ENCODE assay signal across 29 mouse cellular contexts in genomic region chr1:65217972-65218371, GRCm38 (mm10).
"Had no signal": no experiment of that assay in that cellular context is flagged by ENCODE, and none has a peak within 500 bp of the region (broad histone marks: within the 10 kb centered on the region; RNA-seq: fewer than 3 reads in every experiment).

No protein-coding gene starts in this region.

- H3K4me2 ChIP-seq: heart, embryonic 11.5 days; heart, embryonic 12.5 days; heart, embryonic 13.5 days; heart, embryonic 15.5 days; hindbrain, embryonic 12.5 days; hindbrain, embryonic 13.5 days; hindbrain, embryonic 14.5 days; hindbrain, embryonic 15.5 days; intestine, embryonic 15.5 days; kidney, embryonic 15.5 days had no signal

- H3K4me3 ChIP-seq: heart, embryonic 10.5 days; heart, embryonic 12.5 days; heart, embryonic 13.5 days; heart, embryonic 15.5 days; hindbrain, embryonic 10.5 days; hindbrain, embryonic 12.5 days; hindbrain, embryonic 13.5 days; hindbrain, embryonic 15.5 days; intestine, embryonic 15.5 days; kidney, embryonic 15.5 days; layer of hippocampus, adult 2 months; left cerebral cortex, adult 2 months had no signal

- H3K27me3 ChIP-seq: heart, embryonic 12.5 days; heart, embryonic 13.5 days; heart, embryonic 15.5 days; hindbrain, embryonic 12.5 days; hindbrain, embryonic 13.5 days; hindbrain, embryonic 15.5 days; intestine, embryonic 15.5 days; kidney, embryonic 15.5 days had no signal

- DNase-seq: heart, postnatal 10 days; heart, postnatal 14 days; heart, postnatal 36 days; heart, postnatal 4 days; kidney, adult 11 months; kidney, adult 18-20 months; kidney, adult 2 months; kidney, adult 8-10 months; kidney, adult 9 months; kidney, postnatal 10 days; kidney, postnatal 14 days; kidney, postnatal 36 days; kidney, postnatal 4 days; layer of hippocampus, adult 9-11 months; layer of hippocampus, postnatal 36 days had no signal
